Comparison of ENCODE assay signal across 8 mouse cellular contexts in genomic region chr3:96600639-96601250, GRCm38 (mm10). TPM values are rescaled to one million over a fixed set of nuclear protein-coding genes. Genes with fewer than 3 reads are reported as not detected.
DNase-seq lines count a peak whose midpoint lies in the region; ATAC-seq and TF ChIP-seq lines count a peak whose summit lies in the region.

Gene Lix1l, plus strand, starts transcription at chr3:96601149.

- H3K4me3 ChIP-seq in lung, postnatal 0 days (ENCODE audit: low read depth, low read length): peak within 1 kb of the TSS; percentile 61

- H3K4me1 ChIP-seq in lung, postnatal 0 days (ENCODE audit: insufficient read depth, low read depth, low read length): peaks cover 17% of the 10 kb centered on the region

- H3K36me3 ChIP-seq in lung, postnatal 0 days (ENCODE audit: insufficient read depth, low read length): no peaks in the 10 kb centered on the region

- H3K27me3 ChIP-seq in lung, postnatal 0 days (replicated peaks; ENCODE audit: insufficient read depth, low read length): peaks cover 8% of the 10 kb centered on the region; the same call in 1 of the 2 replicates

- H3K9ac ChIP-seq in lung, postnatal 0 days (replicated peaks; ENCODE audit: low read depth): peak within 1 kb of the TSS; percentile 35; the same call in 1 of the 2 replicates

- no peak for TF ChIP-seq CTCF in lung, postnatal 0 days (IDR thresholded peaks at IDR 0.05)

- no peaks in the 10 kb centered on the region for H3K9me3 ChIP-seq in lung, postnatal 0 days (ENCODE audit: low read length)

- ATAC-seq in frontal cortex, adult (ENCODE audit: low TSS enrichment): peak; percentile 69
- ATAC-seq in hematopoietic stem cell, adult 5-6 weeks (replicated peaks in 1 of 2; ENCODE audit: insufficient read depth in 1 of 2, low FRiP score in 2 of 2, low TSS enrichment in 1 of 2, low read depth in 1 of 2, poor library complexity in 2 of 2, severe bottlenecking in 2 of 2): peak; percentile 94 to 96
- ATAC-seq in lung, postnatal 0 days: peak; percentile 97

- peak within 1 kb of the TSS; percentile 89 for H3K27ac ChIP-seq in lung, postnatal 0 days (ENCODE audit: low read length)

- WGBS in lung, postnatal 0 days: under 1% methylated on average over 26 of the region's 27 CpGs

- TF ChIP-seq EP300 in lung, postnatal 0 days (IDR thresholded peaks at IDR 0.05): no peak

- H3K4me2 ChIP-seq in lung, postnatal 0 days (replicated peaks; ENCODE audit: low read depth, low read length): peak within 1 kb of the TSS; percentile 70

- peak; percentile 97 for DNase-seq in MN1 (ENCODE audit: low spot score)
- DNase-seq in cerebellum, adult 8-10 months: peak; percentile 90
- peak; percentile 90 to 92 for DNase-seq in layer of hippocampus, postnatal 10 days (ENCODE audit: low spot score in 2 of 2)
- DNase-seq in lung, postnatal 0 days (ENCODE audit: low spot score): peak; percentile 98
- DNase-seq in ovary, postnatal 10 days (ENCODE audit: low spot score): peak; percentile 84
- DNase-seq in thymus, postnatal 0 days (ENCODE audit: low spot score): peak; percentile 92

RNA-seq across cellular contexts. Expression of gene Lix1l, which starts in this region (rescaled TPM):
- 5.9 and 8.3 TPM in 2 replicates for total RNA-seq in hematopoietic stem cell, adult 5-6 weeks (2017)
- 10 to 100 TPM; 40.8 to 44.5 TPM for total RNA-seq in layer of hippocampus, postnatal 10 days (2021)
- 5.4 TPM in 2 replicates for polyA plus RNA-seq in lung, postnatal 0 days (2015; fragmentation: Nextera tagmentation; extraction: Ambion mirVana)
- polyA plus RNA-seq in thymus, postnatal 0 days (2015; fragmentation: Nextera tagmentation; extraction: Ambion mirVana): 1.7 TPM in 2 replicates

Comparison
In these comparisons a context has a peak if more than half of its experiments do, and no peak if none do; other contexts are left out.
1. Peak in every context shown above with its lines: DNase-seq, ATAC-seq, H3K4me3 ChIP-seq and H3K27ac ChIP-seq.